29 mouse cellular contexts compared by ENCODE assay signal in genomic region chr10:28721828-28722227, GRCm38 (mm10). TPM values are rescaled to one million over a fixed set of nuclear protein-coding genes. Genes with fewer than 3 reads are reported as not detected.
DNase-seq lines count a peak whose midpoint lies in the region; ATAC-seq and TF ChIP-seq lines count a peak whose summit lies in the region.
"Had no signal": no experiment of that assay in that cellular context is flagged by ENCODE, and none has a peak within 500 bp of the region (broad histone marks: within the 10 kb centered on the region; RNA-seq: fewer than 3 reads in every experiment).

No protein-coding gene starts in this region.

- DNase-seq in cerebellum, postnatal 10 days, result peak; percentile 8 to 13
- no peak for DNase-seq in cerebellum, adult 8-10 months
- no peak for DNase-seq in layer of hippocampus, adult 2 months (ENCODE audit: low spot score in 2 of 2)
- DNase-seq in layer of hippocampus, adult 11-12 months (ENCODE audit: low spot score), result no peak
- DNase-seq in midbrain, embryonic 11.5 days (ENCODE audit: low spot score, missing footprints), result peak; percentile 23
- peak; percentile 24 for DNase-seq in brain, adult 2 months (ENCODE audit: low read depth, low spot score)
- no peak for DNase-seq in urinary bladder, postnatal 36 days (ENCODE audit: low spot score in 2 of 2)
- DNase-seq: adrenal gland, postnatal 10 days; adrenal gland, postnatal 36 days; cerebellum, adult 11-12 months; cerebellum, adult 9-10 months; cerebellum, postnatal 25 days; forebrain, postnatal 0 days; gastrocnemius, postnatal 10 days; gastrocnemius, postnatal 36 days; heart, adult 2 months; heart, postnatal 14 days; heart, postnatal 4 days had no signal

- H3K9me3 ChIP-seq in midbrain, embryonic 11.5 days (ENCODE audit: control insufficient read depth, low read length), result no peaks in the 10 kb centered on the region
- H3K9me3 ChIP-seq in midbrain, embryonic 16.5 days (replicated peaks; ENCODE audit: control insufficient read depth, low read length, poor library complexity, severe bottlenecking), result no peaks in the 10 kb centered on the region
- H3K9me3 ChIP-seq: embryonic facial prominence, embryonic 12.5 days; embryonic facial prominence, embryonic 15.5 days; heart, embryonic 10.5 days; heart, embryonic 13.5 days; hindbrain, embryonic 15.5 days had no signal

- no peak for ATAC-seq in midbrain, embryonic 11.5 days (ENCODE audit: low FRiP score)
- no peak for ATAC-seq in midbrain, embryonic 16.5 days
- ATAC-seq: activated CD4-positive, CD25-positive, alpha-beta regulatory T cell, adult 4 months; forebrain, embryonic 14.5 days; forebrain, postnatal 0 days had no signal

- H3K36me3 ChIP-seq in midbrain, embryonic 11.5 days (ENCODE audit: control insufficient read depth, insufficient read depth, low read length), result no peaks in the 10 kb centered on the region
- H3K36me3 ChIP-seq in midbrain, embryonic 16.5 days (ENCODE audit: control insufficient read depth, insufficient read depth, low read length), result no peaks in the 10 kb centered on the region
- H3K36me3 ChIP-seq: embryonic facial prominence, embryonic 12.5 days; embryonic facial prominence, embryonic 15.5 days; heart, embryonic 10.5 days; heart, embryonic 13.5 days; hindbrain, embryonic 15.5 days had no signal

- H3K27ac ChIP-seq in layer of hippocampus, adult 2 months, result no peak overlapping the region
- H3K27ac ChIP-seq in midbrain, embryonic 11.5 days (ENCODE audit: low read depth, low read length), result no peak overlapping the region
- H3K27ac ChIP-seq in midbrain, embryonic 16.5 days (ENCODE audit: low read length), result no peak overlapping the region
- H3K27ac ChIP-seq: embryonic facial prominence, embryonic 12.5 days; embryonic facial prominence, embryonic 15.5 days; heart, adult 2 months; heart, embryonic 10.5 days; heart, embryonic 13.5 days; hindbrain, embryonic 15.5 days had no signal

- no peaks in the 10 kb centered on the region for H3K4me1 ChIP-seq in midbrain, embryonic 11.5 days (ENCODE audit: control insufficient read depth, insufficient read depth, low read length)
- no peaks in the 10 kb centered on the region for H3K4me1 ChIP-seq in midbrain, embryonic 16.5 days (ENCODE audit: control insufficient read depth, insufficient read depth, low read length)
- H3K4me1 ChIP-seq: embryonic facial prominence, embryonic 12.5 days; embryonic facial prominence, embryonic 15.5 days; heart, embryonic 10.5 days; heart, embryonic 13.5 days; hindbrain, embryonic 15.5 days had no signal

- no peak overlapping the region for H3K4me3 ChIP-seq in layer of hippocampus, adult 2 months
- H3K4me3 ChIP-seq in midbrain, embryonic 11.5 days (ENCODE audit: low read depth, low read length), result no peak overlapping the region
- no peak overlapping the region for H3K4me3 ChIP-seq in midbrain, embryonic 16.5 days (ENCODE audit: low read depth, low read length)
- H3K4me3 ChIP-seq: embryonic facial prominence, embryonic 12.5 days; embryonic facial prominence, embryonic 15.5 days; heart, adult 2 months; heart, embryonic 10.5 days; heart, embryonic 13.5 days; hindbrain, embryonic 15.5 days had no signal

- H3K4me2 ChIP-seq in midbrain, embryonic 11.5 days, result no peak overlapping the region
- no peak overlapping the region for H3K4me2 ChIP-seq in midbrain, embryonic 16.5 days (ENCODE audit: low read length)
- H3K4me2 ChIP-seq: embryonic facial prominence, embryonic 12.5 days; embryonic facial prominence, embryonic 15.5 days; heart, embryonic 13.5 days; hindbrain, embryonic 15.5 days had no signal

- no peak overlapping the region for H3K9ac ChIP-seq in midbrain, embryonic 11.5 days (ENCODE audit: low read length)
- no peak overlapping the region for H3K9ac ChIP-seq in midbrain, embryonic 16.5 days (ENCODE audit: low read depth, low read length)
- H3K9ac ChIP-seq: embryonic facial prominence, embryonic 12.5 days; embryonic facial prominence, embryonic 15.5 days; forebrain, postnatal 0 days; heart, embryonic 13.5 days; hindbrain, embryonic 15.5 days had no signal

- no peaks in the 10 kb centered on the region for H3K27me3 ChIP-seq in midbrain, embryonic 11.5 days (ENCODE audit: control insufficient read depth, insufficient read depth, low read length)
- H3K27me3 ChIP-seq in midbrain, embryonic 16.5 days (ENCODE audit: control insufficient read depth, insufficient read depth, low read depth, low read length), result no peaks in the 10 kb centered on the region
- H3K27me3 ChIP-seq: embryonic facial prominence, embryonic 12.5 days; embryonic facial prominence, embryonic 15.5 days; heart, embryonic 13.5 days; hindbrain, embryonic 15.5 days had no signal

- 81% methylated on average over 3 of the region's 3 CpGs for WGBS in midbrain, embryonic 11.5 days
- 66% methylated on average over 3 of the region's 3 CpGs for WGBS in midbrain, embryonic 16.5 days

- peak; percentile 60 for TF ChIP-seq CTCF in layer of hippocampus, adult 2 months (conservative IDR thresholded peaks at IDR 0.05)

RNA-seq across cellular contexts. Expression of gene Themis, which starts 53.7 kb away (rescaled TPM):
- total RNA-seq in layer of hippocampus, adult 2 months (2021), result not detected
- 0.04 TPM in 1 of 2 replicates, not detected in the other for polyA plus RNA-seq in midbrain, embryonic 11.5 days (2014; fragmentation: Nextera tagmentation; extraction: Ambion mirVana)
- 0.05 TPM in 1 of 2 replicates, not detected in the other for polyA plus RNA-seq in midbrain, embryonic 16.5 days (2015; fragmentation: Nextera tagmentation; extraction: Ambion mirVana)
- total RNA-seq: adrenal gland, postnatal 36 days; forebrain, postnatal 0 days; gastrocnemius, adult 18-20 months; gastrocnemius, postnatal 10 days; granulocyte monocyte progenitor cell, adult 5-6 weeks had no signal
- polyA plus RNA-seq: embryonic facial prominence, embryonic 12.5 days; embryonic facial prominence, embryonic 15.5 days; forebrain, embryonic 14.5 days; forebrain, postnatal 0 days; heart, embryonic 10.5 days; hindbrain, embryonic 11.5 days had no signal

Comparison
In these comparisons a context has a peak if more than half of its experiments do, and no peak if none do; other contexts are left out.
1. DNase-seq: peak in cerebellum, postnatal 10 days (2 of 2), midbrain, embryonic 11.5 days (single experiment) and brain, adult 2 months (single experiment); none in cerebellum, adult 8-10 months (single experiment), layer of hippocampus, adult 2 months (0 of 2), layer of hippocampus, adult 11-12 months (single experiment) and urinary bladder, postnatal 36 days (0 of 2).